Mouse (Mus musculus) cerebellum, adult 2 months (tissue): ENCODE measurements at regions not wholly inside any gene's neighbourhood (a gene's known extent, or its start where the extent isn't known, plus 50 kb on each side); places are given as distances from the start of the nearest gene placed in this dataset.
"Not testable (repeated sequence)": the region's sequence is repeated elsewhere in the genome, so short reads cannot be mapped to it uniquely, and the experiment has no call there.

Experiments used
- DNase-seq, 2 experiments: peaks; one replicate each; pipeline ENCODE4 v3.0.0; 2021
- H3K27ac ChIP-seq: fragments of 200-500 bp; 2 replicates; pipeline ENCODE4 v1.5.1; 2012; ENCODE audit warnings: low read length, control low read depth, inconsistent platforms; ENCODE audit not compliant: insufficient read depth
- H3K27me3 ChIP-seq: fragments of 200-500 bp; 2 replicates; pipeline ENCODE4 v1.6.1; 2012; ENCODE audit warnings: inconsistent platforms, mild to moderate bottlenecking, low read length, moderate library complexity; ENCODE audit not compliant: control insufficient read depth, insufficient read depth
- H3K4me1 ChIP-seq: fragments of 200-500 bp; 2 replicates; pipeline ENCODE4 v1.6.1; 2011; ENCODE audit warnings: low read length; ENCODE audit not compliant: control insufficient read depth, insufficient read depth
- H3K4me3 ChIP-seq: fragments of 200-500 bp; replicated peaks from 2 replicates; pipeline ENCODE3; 2011; ENCODE audit warnings: mild to moderate bottlenecking, low read depth, low read length, control low read depth; ENCODE audit not compliant: insufficient read depth
- WGBS: fragments of 180-500 bp; shearing (Covaris S2); methylation state at CpG from one replicate; pipeline ENCODE4 v1.1.7; 2018; 5-methylcytosine and 5-hydroxymethylcytosine counted together

- WGBS = 31% methylated on average over 12 of the region's 12 CpGs
Observed at GRCm38 (mm10) chr1:81444181-81444580, 367.4 kb downstream of the Nyap2 start.

More at GRCm38 (mm10) chr1:81444181-81444580, 367.4 kb downstream of the Nyap2 start:
- H3K27ac ChIP-seq, H3K4me3 ChIP-seq, H3K4me1 ChIP-seq, H3K27me3 ChIP-seq: not testable (repeated sequence)
- DNase-seq = peak in 1 of 2 experiments; percentile 2
